Mouse (Mus musculus) kidney, adult 10 weeks (tissue): ENCODE measurements around the gene Dnajb6. TPM values are rescaled to one million over a fixed set of nuclear protein-coding genes. Genes with fewer than 3 reads are reported as not detected.

ENCODE experiments used
- polyA plus RNA-seq: library from polyadenylated mRNA; stranded (reverse); fragments of 350-450 nt; fragmentation: Illumina TruSeq; extraction: RNeasy Lipid Tissue Mini Kit (QIAGEN cat#74804); gene quantifications from one replicate; pipeline ENCODE4 v1.2.3, GENCODE M21; 2014; ENCODE audit warnings: low read depth, low replicate concordance

Dnajb6 gene
- polyA plus RNA-seq: 305 TPM

DNA sequence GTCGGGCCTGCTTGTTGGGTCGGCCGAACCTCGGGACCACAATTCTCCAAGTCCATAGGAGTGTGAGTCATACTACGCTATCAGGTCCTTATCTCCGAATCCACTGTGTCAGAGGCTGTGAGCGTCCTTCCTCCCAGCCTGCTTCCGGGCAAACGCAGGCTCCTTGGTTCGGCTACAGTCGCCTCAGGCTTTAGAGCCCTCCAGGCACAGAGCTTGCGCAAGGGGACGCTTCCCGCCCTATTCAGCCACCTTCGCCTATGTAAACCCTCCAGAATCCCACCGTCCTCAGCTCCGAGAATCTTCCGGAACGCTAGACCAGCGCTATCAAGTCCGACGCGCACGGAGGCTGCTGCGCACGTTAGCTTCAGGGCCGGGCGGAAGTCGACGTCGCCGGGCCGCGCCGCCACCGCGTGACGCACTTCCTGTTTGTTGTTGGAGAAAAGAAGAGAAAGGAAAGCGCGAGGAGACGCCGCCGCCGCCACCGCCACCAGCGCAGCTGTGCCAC is at the start of gene Dnajb6, which contains the start of gene Gm5129:
TSS of gene Dnajb6 (plus strand) at position 132 of the 505 bp plus-strand sequence.
TSS of gene Gm5129 (minus strand) at position 380 of the 505 bp plus-strand sequence.

Other genes with a start within 250 kb of the Dnajb6 start
- 46.4 TPM for gene Ube3c, start 166.4 kb upstream of the Dnajb6 start, polyA plus RNA-seq
- gene Gm5129, start 248 bp downstream of the Dnajb6 start, polyA plus RNA-seq: not detected